Mouse (Mus musculus) embryonic facial prominence, embryonic 15.5 days (tissue): ENCODE measurements around the gene Myom1. TPM values are rescaled to one million over a fixed set of nuclear protein-coding genes. Genes with fewer than 3 reads are reported as not detected.

Experiments used
- ATAC-seq: fragments of 200-750 bp; cut with Nextera tagmentation; 2 replicates; pipeline ENCODE4 v1.8.0; 2017; ENCODE audit warnings: low read depth, moderate TSS enrichment; ENCODE audit not compliant: insufficient number of reproducible peaks, low FRiP score, low TSS enrichment
- H3K27ac ChIP-seq: fragments of 300-500 bp; sonication (generic); replicated peaks from 2 replicates; pipeline ENCODE4 v1.5.1; 2015; ENCODE audit warnings: mild to moderate bottlenecking, inconsistent platforms
- H3K27me3 ChIP-seq: fragments of 300-500 bp; sonication (generic); 2 replicates; pipeline ENCODE4 v1.6.1; 2015; ENCODE audit warnings: inconsistent platforms
- H3K36me3 ChIP-seq: fragments of 300-500 bp; sonication (generic); 2 replicates; pipeline ENCODE4 v1.6.1; 2015; ENCODE audit warnings: mild to moderate bottlenecking, inconsistent platforms
- H3K4me1 ChIP-seq: fragments of 300-500 bp; sonication (generic); 2 replicates; pipeline ENCODE4 v1.6.1; 2015; ENCODE audit warnings: inconsistent platforms
- H3K4me2 ChIP-seq: fragments of 300-500 bp; sonication (generic); replicated peaks from 2 replicates; pipeline ENCODE4 v1.6.1; 2015; ENCODE audit warnings: mild to moderate bottlenecking, inconsistent platforms
- H3K4me3 ChIP-seq: fragments of 300-500 bp; sonication (generic); replicated peaks from 2 replicates; pipeline ENCODE4 v1.5.1; 2015; ENCODE audit warnings: mild to moderate bottlenecking, inconsistent platforms
- H3K9ac ChIP-seq: fragments of 300-500 bp; sonication (generic); 2 replicates; pipeline ENCODE4 v1.6.1; 2015; ENCODE audit warnings: inconsistent platforms
- H3K9me3 ChIP-seq: fragments of 300-500 bp; sonication (generic); replicated peaks from 2 replicates; pipeline ENCODE4 v1.6.1; 2016; ENCODE audit warnings: inconsistent platforms
- WGBS: fragments of 180-500 bp; shearing (Covaris S2); methylation state at CpG from one replicate; pipeline ENCODE4 v1.1.7; 2015; 5-methylcytosine and 5-hydroxymethylcytosine counted together
- polyA plus RNA-seq: library from polyadenylated mRNA; unstranded; fragments of >200 nt; fragmentation: Nextera tagmentation; extraction: Ambion mirVana; gene quantifications from 2 replicates; pipeline ENCODE4 v1.2.1, GENCODE M21; 2015

The Myom1 gene
- polyA plus RNA-seq, 1 experiment from 2014 or later: 22.9 TPM

DNA sequence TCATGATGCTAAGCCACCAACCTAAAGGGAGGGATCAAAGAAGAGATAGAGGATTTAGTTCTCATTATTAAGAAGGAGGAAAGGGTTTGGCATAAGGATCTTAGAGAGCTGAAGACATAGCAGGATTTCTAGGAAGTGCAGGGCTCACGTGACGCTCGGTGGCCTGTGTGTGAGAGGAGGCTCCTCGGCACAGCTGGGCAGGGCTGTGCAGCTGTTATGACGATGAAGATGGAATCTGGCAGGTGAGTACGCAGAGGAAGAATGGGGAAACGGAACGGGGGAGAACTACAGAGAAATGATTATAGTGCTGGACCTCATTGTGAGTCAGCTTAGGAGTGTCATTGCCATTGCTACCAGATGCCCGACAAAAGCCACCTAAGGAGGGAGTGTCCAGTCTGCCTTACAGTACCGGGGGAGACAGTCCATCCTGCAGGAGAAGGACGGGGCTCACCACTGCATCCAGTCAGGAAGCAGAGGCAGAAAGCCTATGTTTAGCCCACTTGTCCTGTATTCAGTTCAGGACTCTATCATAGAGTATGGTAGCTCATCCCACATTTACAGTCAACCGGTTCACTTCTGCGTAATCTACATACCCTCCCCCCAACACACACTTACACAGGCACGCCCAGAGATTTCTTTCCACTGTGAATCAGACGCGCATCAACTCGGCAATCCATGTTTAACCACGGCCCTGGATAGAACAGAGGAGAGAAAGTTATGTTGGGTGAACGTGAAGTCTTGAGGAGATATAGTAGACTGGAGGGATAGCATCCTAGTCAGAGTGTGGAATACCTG, 142.1 kb downstream of the Myom1 start:
- no peaks in the 10 kb centered on the region for H3K4me1 ChIP-seq
- no peak overlapping the region for H3K4me3 ChIP-seq
- ATAC-seq: no peak
- H3K27me3 ChIP-seq: no peaks in the 10 kb centered on the region
- no peak overlapping the region for H3K27ac ChIP-seq
- H3K9ac ChIP-seq: no peak overlapping the region
- 79% methylated on average over 19 of the region's 19 CpGs for WGBS
- H3K36me3 ChIP-seq: no peaks in the 10 kb centered on the region
- H3K4me2 ChIP-seq: no peak overlapping the region
- no peaks in the 10 kb centered on the region for H3K9me3 ChIP-seq

DNA sequence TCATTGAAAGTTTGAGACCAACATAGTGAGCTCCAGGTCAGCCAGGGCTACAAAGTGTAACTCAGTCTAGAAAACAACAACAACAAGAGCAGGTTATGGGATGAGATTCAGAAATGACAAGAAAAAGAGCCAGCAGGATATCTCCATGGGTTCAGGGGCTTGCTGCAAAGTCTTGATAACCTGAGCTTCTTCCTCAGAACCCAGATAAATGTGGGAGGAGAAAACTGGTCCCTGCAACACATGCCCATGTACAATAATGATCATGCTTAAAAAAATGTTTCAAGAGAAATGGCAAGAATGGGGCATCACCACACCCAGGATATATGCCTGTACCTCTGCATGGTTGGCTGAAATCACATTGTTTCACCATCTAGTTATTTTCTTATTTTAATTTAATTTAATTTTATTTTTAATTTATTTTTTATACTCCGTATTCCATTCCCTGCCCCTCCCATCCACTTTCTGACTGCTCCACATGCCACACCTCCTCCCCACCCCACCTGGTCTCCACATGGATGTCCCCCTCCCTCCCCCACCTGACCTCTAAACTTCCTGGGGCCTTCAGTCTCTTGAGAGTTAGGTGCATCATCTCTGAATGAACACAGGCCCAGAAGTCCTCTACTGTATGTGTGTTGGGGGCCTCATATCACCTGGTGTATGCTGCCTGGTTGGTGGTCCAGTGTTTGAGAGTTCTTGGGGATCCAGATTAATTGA, 143.0 kb downstream of the Myom1 start:
- Histone ChIP-seq H3K9me3 (no peaks in the 10 kb centered on the region), H3K4me1 (no peaks in the 10 kb centered on the region), H3K9ac (no peak overlapping the region), H3K27ac (no peak overlapping the region), H3K4me3 (no peak overlapping the region), H3K4me2 (no peak overlapping the region), H3K36me3 (no peaks in the 10 kb centered on the region), H3K27me3 (no peaks in the 10 kb centered on the region)
- ATAC-seq: no peak
- WGBS: 79% methylated on average over 1 of the region's 1 CpGs

DNA sequence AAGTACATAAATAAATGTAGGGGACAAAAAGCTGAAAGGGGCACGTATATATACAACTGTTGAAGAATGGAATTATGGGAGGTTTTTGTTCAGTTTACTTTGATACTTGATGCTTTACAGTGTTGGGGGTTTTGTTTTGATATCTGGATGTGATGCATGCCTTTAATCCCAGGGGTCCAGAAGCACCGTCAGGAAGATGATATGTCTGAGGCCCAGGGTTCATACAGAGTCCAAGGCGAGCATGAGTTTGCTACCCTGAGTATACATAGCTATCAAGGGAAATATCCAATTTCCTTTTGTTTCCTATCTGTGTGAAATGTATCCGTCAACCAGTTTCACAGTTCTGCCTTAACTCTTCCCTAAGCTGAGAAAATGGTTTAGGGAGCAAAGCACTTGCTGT, 150.9 kb downstream of the Myom1 start:
- Histone ChIP-seq H3K4me1 (no peaks in the 10 kb centered on the region), H3K27ac (0 out of 2 replicates have a peak overlapping the region, but pooled peaks have one; percentile 28), H3K9me3 (no peaks in the 10 kb centered on the region), H3K4me2 (no peak overlapping the region), H3K4me3 (no peak overlapping the region), H3K27me3 (no peaks in the 10 kb centered on the region), H3K9ac (no peak overlapping the region), H3K36me3 (no peaks in the 10 kb centered on the region)
- 40% methylated on average over 4 of the region's 4 CpGs for whole genome bisulfite sequencing
- peak; percentile 60 for ATAC-seq

DNA sequence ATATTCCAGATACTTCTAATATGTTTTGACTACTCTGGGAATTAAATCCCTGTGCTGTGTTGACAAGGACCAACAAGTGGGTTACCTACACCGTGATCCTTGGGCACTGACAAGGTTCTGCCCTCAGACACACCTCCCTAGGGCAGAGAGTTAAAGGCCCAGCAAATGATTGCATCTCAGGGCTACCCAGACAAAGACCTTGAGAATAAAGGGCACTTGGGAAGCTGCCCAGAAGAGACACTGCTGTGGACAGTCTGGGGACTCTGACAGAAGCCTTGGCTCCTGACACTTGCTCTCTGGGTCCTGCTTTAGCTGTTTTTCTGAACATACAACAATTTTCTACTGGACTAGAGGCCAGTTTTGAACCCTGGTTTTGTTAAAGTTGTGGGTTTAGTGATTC, 152.8 kb downstream of the Myom1 start:
- Histone ChIP-seq H3K9ac (no peak overlapping the region), H3K27me3 (no peaks in the 10 kb centered on the region), H3K4me3 (no peak overlapping the region), H3K4me1 (peaks cover 17% of the 10 kb centered on the region), H3K36me3 (no peaks in the 10 kb centered on the region), H3K27ac (no peak overlapping the region), H3K9me3 (no peaks in the 10 kb centered on the region), H3K4me2 (no peak overlapping the region)
- ATAC-seq: no peak
- WGBS: 26% methylated on average over 1 of the region's 1 CpGs

DNA sequence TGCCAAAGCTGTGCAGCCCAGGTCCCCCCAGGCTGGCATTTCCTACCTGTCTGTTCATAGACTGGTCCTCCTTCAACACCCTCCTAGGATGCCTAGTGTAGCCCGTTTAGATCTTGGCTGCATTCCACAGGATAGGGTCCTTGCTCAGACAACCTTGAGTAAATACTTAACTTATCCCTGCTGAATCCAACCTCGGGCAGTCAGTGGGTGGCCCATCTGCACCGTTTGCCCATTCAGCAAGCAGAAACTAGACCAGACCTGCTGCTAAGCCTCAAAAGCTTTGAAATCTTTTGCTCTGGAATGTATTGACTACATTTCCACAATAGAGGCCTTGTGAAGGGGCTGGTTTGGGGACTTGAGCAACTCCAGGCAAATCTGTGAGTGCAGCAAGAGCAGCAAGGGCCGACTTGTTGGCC, 156.7 kb downstream of the Myom1 start:
- 5% methylated on average over 4 of the region's 4 CpGs for WGBS
- Histone ChIP-seq H3K27ac (peak overlapping the region; percentile 81), H3K4me1 (peaks cover 22% of the 10 kb centered on the region), H3K9ac (no peak overlapping the region), H3K27me3 (no peaks in the 10 kb centered on the region), H3K9me3 (no peaks in the 10 kb centered on the region), H3K4me3 (no peak overlapping the region), H3K36me3 (no peaks in the 10 kb centered on the region), H3K4me2 (0 out of 2 replicates have a peak overlapping the region, but pooled peaks have one; percentile 6)
- ATAC-seq: peak; percentile 76

DNA sequence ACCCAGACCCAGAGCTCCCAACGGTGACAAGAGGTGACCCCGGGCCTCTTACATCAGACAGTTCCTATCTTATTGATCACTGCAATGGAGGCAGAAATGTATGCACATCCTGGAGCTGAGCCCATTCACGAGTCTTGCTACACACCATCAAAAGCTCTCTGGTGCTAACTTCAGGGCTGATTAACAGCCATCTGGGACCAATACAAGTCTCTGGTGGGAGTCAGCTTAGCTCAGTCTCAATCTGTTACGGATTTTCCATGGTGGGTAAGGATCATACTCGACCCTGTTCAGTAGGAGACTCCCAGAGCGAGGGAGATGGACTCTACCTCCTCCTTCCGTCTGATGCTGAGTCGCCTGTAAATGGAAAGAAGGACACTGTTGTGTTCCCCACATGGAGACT, 157.3 kb downstream of the Myom1 start:
- Histone ChIP-seq H3K9ac (no peak overlapping the region), H3K9me3 (no peaks in the 10 kb centered on the region), H3K36me3 (no peaks in the 10 kb centered on the region), H3K4me3 (no peak overlapping the region), H3K4me2 (0 out of 2 replicates have a peak overlapping the region, but pooled peaks have one; percentile 6), H3K27me3 (no peaks in the 10 kb centered on the region), H3K4me1 (peaks cover 22% of the 10 kb centered on the region), H3K27ac (peak overlapping the region; percentile 81)
- peak; percentile 64; the same call in 1 of the 2 replicates for ATAC-seq
- 26% methylated on average over 8 of the region's 8 CpGs for WGBS

DNA sequence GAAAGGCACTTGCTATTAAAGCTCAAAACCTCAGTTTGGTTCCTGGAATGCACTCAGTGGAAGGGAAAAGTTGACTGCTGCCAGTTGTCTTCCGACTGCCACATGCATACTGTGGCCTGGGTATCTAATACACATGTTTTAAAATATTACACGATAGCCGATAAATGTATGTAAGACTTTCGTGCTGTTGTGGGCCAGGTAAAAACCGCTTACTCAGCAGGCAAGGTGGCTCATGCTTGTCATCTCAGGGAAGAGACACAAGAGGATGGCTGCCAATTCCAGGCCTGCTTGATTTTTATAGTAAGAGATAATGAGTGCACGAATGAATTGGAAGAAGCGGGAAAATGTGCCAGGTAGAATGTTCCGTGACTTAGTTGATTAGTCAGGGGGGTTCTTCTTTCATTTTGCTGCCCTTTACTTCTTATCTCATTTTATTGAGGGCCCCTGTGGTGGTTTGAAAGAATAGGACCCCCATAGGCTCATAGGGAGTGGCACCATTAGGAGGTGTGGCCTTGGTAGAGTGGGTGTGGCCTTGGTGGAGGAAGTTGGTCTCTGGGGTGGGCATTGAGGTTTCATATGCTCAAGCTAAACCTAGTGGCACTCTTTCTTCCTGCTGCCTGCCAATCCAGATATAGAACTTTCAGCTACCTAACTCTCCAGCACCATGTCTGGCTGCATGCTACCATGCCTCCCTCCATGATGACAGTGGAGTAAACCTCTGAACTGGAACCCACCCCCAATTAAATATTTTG, 158.0 kb downstream of the Myom1 start:
- Histone ChIP-seq H3K27ac (peak overlapping the region; percentile 81), H3K36me3 (no peaks in the 10 kb centered on the region), H3K9ac (no peak overlapping the region), H3K4me3 (no peak overlapping the region), H3K9me3 (no peaks in the 10 kb centered on the region), H3K4me1 (peaks cover 22% of the 10 kb centered on the region), H3K4me2 (no peak overlapping the region), H3K27me3 (no peaks in the 10 kb centered on the region)
- no peak for ATAC-seq
- 64% methylated on average over 8 of the region's 8 CpGs for WGBS

DNA sequence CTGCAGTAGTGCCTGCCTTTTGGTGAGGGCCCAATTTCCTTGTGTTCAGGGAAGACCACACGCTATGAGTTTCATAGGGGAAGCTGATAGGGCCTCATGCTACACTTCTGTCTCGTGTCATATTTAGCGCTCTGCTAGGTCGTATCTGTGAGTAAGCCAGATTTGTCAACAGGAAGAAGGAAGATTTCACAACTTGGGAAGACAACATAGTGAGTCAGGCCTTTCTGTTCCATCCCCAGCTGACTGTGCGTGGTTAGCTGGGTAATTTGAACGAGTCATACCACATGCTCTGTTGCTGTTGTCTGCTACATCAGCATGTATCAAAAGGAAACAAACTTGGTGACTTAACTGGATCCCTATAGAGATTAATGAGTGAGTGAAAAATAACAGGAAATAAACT, 162.6 kb downstream of the Myom1 start:
- Histone ChIP-seq H3K4me3 (no peak overlapping the region), H3K4me2 (no peak overlapping the region), H3K27ac (no peak overlapping the region), H3K4me1 (peaks cover 8% of the 10 kb centered on the region), H3K36me3 (no peaks in the 10 kb centered on the region), H3K27me3 (no peaks in the 10 kb centered on the region), H3K9ac (no peak overlapping the region), H3K9me3 (no peaks in the 10 kb centered on the region)
- no peak for ATAC-seq
- WGBS: 57% methylated on average over 6 of the region's 6 CpGs

DNA sequence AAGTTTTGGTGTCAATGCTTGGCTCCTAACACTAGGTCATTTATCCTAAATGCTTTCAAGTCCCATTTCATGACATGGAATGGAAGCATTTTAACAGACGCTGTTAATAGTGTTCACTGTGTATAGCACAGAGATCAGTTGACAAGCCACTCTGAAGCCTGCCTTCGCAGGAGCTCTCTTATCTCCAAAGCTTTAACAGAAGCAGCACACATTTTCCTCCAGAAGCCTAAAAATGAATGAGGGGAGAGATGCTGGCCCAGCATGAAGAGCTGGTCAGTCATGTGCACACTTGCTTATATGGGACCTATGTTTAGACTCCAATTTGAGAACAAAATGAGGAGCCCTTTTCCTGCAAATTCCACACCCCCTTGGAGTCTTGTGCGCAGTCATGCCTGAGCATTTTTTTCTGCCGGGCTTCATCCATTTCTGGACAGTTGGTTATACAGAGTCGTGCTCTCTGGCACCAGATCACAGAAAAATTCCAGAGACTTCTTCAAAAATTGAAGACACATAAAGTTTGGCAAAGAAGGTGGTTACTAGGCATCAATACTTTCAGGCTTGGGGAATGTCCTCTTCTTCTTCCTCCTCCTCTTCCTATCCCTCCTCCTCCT, 165.9 kb downstream of the Myom1 start:
- no peaks in the 10 kb centered on the region for H3K36me3 ChIP-seq
- no peaks in the 10 kb centered on the region for H3K9me3 ChIP-seq
- H3K9ac ChIP-seq: no peak overlapping the region
- no peak for ATAC-seq
- no peak overlapping the region for H3K27ac ChIP-seq
- no peaks in the 10 kb centered on the region for H3K27me3 ChIP-seq
- H3K4me2 ChIP-seq: no peak overlapping the region
- WGBS: 77% methylated on average over 5 of the region's 5 CpGs
- no peak overlapping the region for H3K4me3 ChIP-seq
- H3K4me1 ChIP-seq: no peaks in the 10 kb centered on the region

DNA sequence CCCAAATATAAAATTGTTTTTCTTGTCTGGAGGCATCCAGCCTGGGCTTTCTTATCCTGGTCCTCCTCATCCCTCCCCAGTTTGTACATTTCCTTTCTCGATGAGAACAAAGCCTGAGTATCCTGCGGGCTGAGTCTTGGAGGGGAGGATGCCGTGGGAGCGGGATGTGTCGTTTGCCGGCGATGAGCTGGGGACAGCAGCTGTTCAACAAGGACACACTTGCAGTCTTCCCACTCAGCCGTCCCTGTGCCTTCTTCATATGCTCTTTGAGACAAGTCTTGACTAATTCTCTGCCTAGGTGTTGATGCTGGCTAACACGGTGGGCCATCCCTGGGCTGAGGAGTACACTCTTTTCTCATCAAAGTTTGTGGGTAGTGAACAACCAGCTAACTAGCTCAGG, 166.4 kb downstream of the Myom1 start:
- 48% methylated on average over 9 of the region's 9 CpGs for WGBS
- H3K27ac ChIP-seq: no peak overlapping the region
- no peak overlapping the region for H3K4me2 ChIP-seq
- no peaks in the 10 kb centered on the region for H3K4me1 ChIP-seq
- ATAC-seq: no peak
- H3K9me3 ChIP-seq: no peaks in the 10 kb centered on the region
- no peaks in the 10 kb centered on the region for H3K27me3 ChIP-seq
- H3K4me3 ChIP-seq: no peak overlapping the region
- no peak overlapping the region for H3K9ac ChIP-seq
- no peaks in the 10 kb centered on the region for H3K36me3 ChIP-seq

DNA sequence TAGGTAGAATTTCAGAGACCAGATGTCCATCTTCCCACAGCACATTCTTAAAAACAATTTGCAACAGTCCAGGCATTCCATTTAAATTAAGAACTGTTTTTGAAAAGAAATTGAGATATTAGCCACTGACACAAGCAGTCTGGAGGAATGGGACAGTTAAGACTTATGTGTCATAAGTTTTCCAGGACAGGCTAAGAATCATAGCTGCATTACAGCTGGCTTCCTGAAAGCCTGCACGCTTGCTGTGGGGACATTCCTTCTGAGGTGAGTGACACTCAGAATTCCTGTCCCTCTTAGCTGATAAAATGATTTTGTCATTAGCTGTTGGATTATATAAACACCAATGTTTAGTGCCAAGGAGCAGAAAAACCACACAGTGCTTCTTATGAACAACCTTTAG, 167.2 kb downstream of the Myom1 start:
- H3K9ac ChIP-seq: no peak overlapping the region
- no peaks in the 10 kb centered on the region for H3K36me3 ChIP-seq
- ATAC-seq: no peak
- H3K4me2 ChIP-seq: no peak overlapping the region
- H3K27me3 ChIP-seq: no peaks in the 10 kb centered on the region
- no peaks in the 10 kb centered on the region for H3K4me1 ChIP-seq
- WGBS: 70% methylated on average over 1 of the region's 1 CpGs
- no peaks in the 10 kb centered on the region for H3K9me3 ChIP-seq
- H3K27ac ChIP-seq: no peak overlapping the region
- H3K4me3 ChIP-seq: no peak overlapping the region
